Mouse (Mus musculus): Measurements from ENCODE around the gene G530012D18Rik.
"Not testable (repeated sequence)": the region's sequence is repeated elsewhere in the genome, so short reads cannot be mapped to it uniquely, and the experiment has no call there.

DNA sequence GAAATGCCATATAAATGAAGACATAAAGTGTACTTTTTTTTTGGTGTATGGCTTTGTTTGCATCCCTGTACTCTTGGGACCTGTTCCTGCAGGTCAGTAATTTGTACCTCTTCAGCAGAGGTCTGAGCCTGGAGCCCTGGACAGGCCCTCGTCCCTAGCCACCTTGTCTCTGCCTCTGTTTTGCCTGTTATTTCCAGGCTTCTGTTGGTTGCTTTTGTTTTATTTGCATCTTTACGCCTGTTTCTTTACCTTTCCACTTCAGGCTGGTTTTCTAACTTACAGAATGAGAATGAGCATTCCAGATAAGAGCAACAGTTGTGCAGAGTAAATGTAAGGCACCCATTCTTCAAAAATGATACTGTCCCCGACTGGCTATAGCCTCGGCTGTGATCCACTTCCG is 24.6 kb downstream of the G530012D18Rik start, which contains the start of gene Sp140:
- TF ChIP-seq CTCF, EP300 (IDR thresholded peaks at IDR 0.05; ENCODE audit: low read depth): not testable (repeated sequence)

All from liver, embryonic 14.5 days (tissue).